Mouse (Mus musculus): Measurements from ENCODE around the gene Nemf.

GRCm38 (mm10) chr12:69389273-69389938, 32.4 kb upstream of the Nemf start:
- TF ChIP-seq CTCF (IDR thresholded peaks at IDR 0.05; ENCODE audit: control insufficient read depth, insufficient read depth, insufficient read length) (no peak), MAX (IDR thresholded peaks at IDR 0.05) (no peak), USF1 (IDR thresholded peaks at IDR 0.05; ENCODE audit: low read depth) (no peak), FOSL1 (IDR thresholded peaks at IDR 0.05; ENCODE audit: insufficient read depth, low read length, poor library complexity, severe bottlenecking) (no peak), MYOD1 (IDR thresholded peaks at IDR 0.05; ENCODE audit: control insufficient read depth, insufficient read length, low read depth) (no peak)
